Mouse (Mus musculus): ENCODE data around the gene Gna12. TPM values are rescaled to one million over a fixed set of nuclear protein-coding genes. Genes with fewer than 3 reads are reported as not detected.
A peak's percentile ranks its signal among the peaks of the same experiment; 100 is the strongest.

The Gna12 gene
- total RNA-seq (2021) = 10 to 100 TPM; 72.1 to 76.6 TPM

DNA sequence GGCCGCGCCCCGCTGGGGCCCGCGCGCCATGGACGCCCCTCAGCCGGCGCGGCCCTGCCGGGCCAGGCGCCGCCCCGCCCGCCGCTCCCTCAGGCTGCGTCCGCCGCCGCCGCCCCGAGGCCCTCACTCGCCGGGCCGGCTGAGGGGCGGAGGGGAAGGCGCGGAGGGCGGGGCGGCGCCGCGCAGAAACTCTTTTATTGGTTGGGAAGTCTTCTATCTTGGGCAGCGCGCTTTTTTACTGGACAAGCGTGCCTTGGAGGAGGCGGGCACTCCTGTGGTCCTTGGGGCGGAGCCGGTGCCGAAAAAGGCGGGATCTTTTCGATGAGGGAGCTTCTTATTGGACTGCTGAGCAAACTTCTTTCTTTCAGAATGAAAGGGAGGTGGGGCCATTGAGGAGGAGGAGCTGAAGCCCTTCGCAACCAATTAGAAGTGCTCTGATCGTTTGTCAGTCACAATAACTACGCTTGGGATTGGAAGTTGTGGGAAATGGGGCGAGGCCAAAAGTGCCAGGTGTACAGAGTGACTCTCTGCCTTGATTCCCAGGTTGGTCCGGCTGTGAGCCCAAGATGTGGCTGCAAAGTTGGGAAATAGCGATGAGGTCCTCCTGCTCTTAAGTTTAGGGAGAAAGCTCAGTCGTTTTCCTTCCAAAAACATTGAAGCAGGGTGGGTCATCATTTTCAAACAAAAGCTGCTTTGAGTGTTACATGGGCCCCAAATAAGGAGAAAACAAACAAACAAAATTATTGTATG lies at the start of gene Gna12:
TSS of gene Gna12 (minus strand) at position 118 of the 750 bp plus-strand sequence.
- peak; percentile 95 to 100 for DNase-seq (ENCODE audit: low spot score in 2 of 2)
- intact Hi-C loops (cut with DNase I) = no loop called here

- intact Hi-C loops (cut with DNase I) = no loop called here
- no peak for DNase-seq (ENCODE audit: low spot score in 2 of 2)
Measured at GRCm38 (mm10) chr5:140878644-140879043, 48.4 kb upstream of the Gna12 start.

GRCm38 (mm10) chr5:140873736-140874307 lies 43.6 kb upstream of the Gna12 start:
- intact Hi-C loops (cut with DNase I) = loop anchor here (5.0 kb wide), 1 partner anchor 88 kb away; no protein-coding TSS in a partner anchor
- no peak for DNase-seq (ENCODE audit: low spot score in 2 of 2)

GRCm38 (mm10) chr5:140873039-140873551 lies 42.9 kb upstream of the Gna12 start:
- intact Hi-C loops (cut with DNase I) = loop anchor here (5.0 kb wide), 1 partner anchor 89 kb away; no protein-coding TSS in a partner anchor

DNA sequence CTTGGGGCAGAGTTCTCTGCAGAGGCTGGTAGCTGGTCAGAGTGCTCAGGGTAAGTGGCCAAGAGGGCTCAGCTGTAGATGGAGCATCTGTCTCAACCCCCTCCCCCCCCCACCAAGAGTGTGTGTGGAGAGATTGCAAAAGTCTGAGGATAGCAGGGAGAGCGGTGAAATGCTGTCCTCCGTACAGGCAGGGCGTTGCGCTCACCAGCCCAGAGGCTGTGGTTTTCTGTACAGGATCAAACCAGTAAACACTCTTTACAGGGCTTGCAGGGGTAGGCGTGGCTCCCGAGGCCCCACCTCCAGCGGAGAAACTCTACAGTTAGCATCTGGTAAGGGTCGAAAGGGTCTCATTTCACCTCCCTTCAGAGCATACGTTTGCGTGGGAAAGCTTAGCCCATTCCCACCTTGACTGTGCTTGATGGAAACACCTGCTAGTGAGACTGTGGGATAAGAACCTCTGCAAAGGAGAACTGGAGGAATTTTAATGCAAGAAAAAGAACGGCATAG lies 42.4 kb upstream of the Gna12 start:
- intact Hi-C loops (cut with DNase I) = loop anchor here (5.0 kb wide), 1 partner anchor 90 kb away; no protein-coding TSS in a partner anchor
- no peak for DNase-seq (ENCODE audit: low spot score in 2 of 2)

More at GRCm38 (mm10) chr5:140873039-140873551, 42.9 kb upstream of the Gna12 start:
- peak; percentile 21 to 62 for DNase-seq (ENCODE audit: low spot score in 2 of 2)

- intact Hi-C loops (cut with DNase I) = loop anchor here (5.0 kb wide), 1 partner anchor 91 kb away; no protein-coding TSS in a partner anchor
- no peak for DNase-seq (ENCODE audit: low spot score in 2 of 2)
Measured at GRCm38 (mm10) chr5:140871241-140871640, 41.0 kb upstream of the Gna12 start.

- intact Hi-C loops (cut with DNase I) = loop anchor here (5.0 kb wide), 1 partner anchor 208 kb away; no protein-coding TSS in a partner anchor
- DNase-seq (ENCODE audit: low spot score in 2 of 2) = peak; percentile 74 to 77
Measured at GRCm38 (mm10) chr5:140869034-140869433, 38.8 kb upstream of the Gna12 start.

GRCm38 (mm10) chr5:140859730-140860129 lies 29.5 kb upstream of the Gna12 start:
- no peak for DNase-seq (ENCODE audit: low spot score in 2 of 2)
- intact Hi-C loops (cut with DNase I) = no loop called here

GRCm38 (mm10) chr5:140858335-140858734 lies 28.1 kb upstream of the Gna12 start:
- no peak for DNase-seq (ENCODE audit: low spot score in 2 of 2)
- intact Hi-C loops (cut with DNase I) = no loop called here

GRCm38 (mm10) chr5:140857432-140858154 lies 27.4 kb upstream of the Gna12 start:
- DNase-seq (ENCODE audit: low spot score in 2 of 2) = no peak
- intact Hi-C loops (cut with DNase I) = no loop called here

GRCm38 (mm10) chr5:140855909-140856530 lies 25.8 kb upstream of the Gna12 start:
- intact Hi-C loops (cut with DNase I) = no loop called here
- DNase-seq (ENCODE audit: low spot score in 2 of 2) = no peak

- intact Hi-C loops (cut with DNase I) = no loop called here
- DNase-seq (ENCODE audit: low spot score in 2 of 2) = no peak
Measured at GRCm38 (mm10) chr5:140854700-140855099, 24.5 kb upstream of the Gna12 start.

DNA sequence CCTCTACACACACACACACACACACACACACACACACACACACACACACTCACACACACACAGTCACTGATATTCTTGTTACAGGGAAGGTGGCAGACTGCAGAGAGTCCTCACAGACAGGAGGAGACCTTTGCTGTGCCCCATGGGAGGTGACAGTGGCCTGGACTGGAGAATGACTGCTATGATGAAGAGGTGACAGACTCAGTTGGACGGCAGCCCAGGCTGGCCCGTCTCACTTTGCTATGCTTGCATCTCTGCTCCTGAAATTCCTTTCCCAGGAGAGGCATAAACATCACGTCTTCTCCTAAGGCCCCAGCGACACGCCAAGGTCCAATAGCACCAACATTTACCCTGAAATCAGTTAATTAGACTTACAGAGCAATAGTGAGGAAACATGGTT lies 23.5 kb upstream of the Gna12 start:
- intact Hi-C loops (cut with DNase I) = no loop called here
- no peak for DNase-seq (ENCODE audit: low spot score in 2 of 2)

- intact Hi-C loops (cut with DNase I) = no loop called here
- DNase-seq (ENCODE audit: low spot score in 2 of 2) = no peak
Measured at GRCm38 (mm10) chr5:140852435-140852996, 22.3 kb upstream of the Gna12 start.

- intact Hi-C loops (cut with DNase I) = loop anchor here (1.0 to 10.0 kb wide), 5 partner anchors 116 to 1600 kb away; no protein-coding TSS in a partner anchor
Measured at GRCm38 (mm10) chr5:140847300-140847729, 17.1 kb upstream of the Gna12 start.

DNA sequence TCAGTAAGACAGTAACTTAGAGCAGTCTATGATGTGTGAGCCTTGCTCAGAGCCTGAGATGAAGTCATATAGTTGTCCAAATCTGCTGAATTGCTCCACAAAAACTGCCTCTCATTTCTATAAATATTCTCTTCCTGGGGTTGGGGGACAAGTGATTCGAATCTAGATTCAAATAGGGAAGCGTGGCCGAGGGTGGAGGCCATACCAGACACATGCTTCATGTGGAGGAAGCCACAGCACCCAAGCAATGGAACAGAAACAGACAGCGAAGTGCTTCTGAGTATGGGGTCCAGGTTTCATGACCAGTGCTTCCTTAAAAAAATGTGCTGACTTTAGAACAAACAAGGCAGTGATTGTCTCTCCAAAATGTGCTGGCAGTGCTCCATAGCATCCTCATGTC lies 11.7 kb upstream of the Gna12 start:
- no peak for DNase-seq (ENCODE audit: low spot score in 2 of 2)
- intact Hi-C loops (cut with DNase I) = loop anchor here (10.0 kb wide), 1 partner anchor 393 kb away; no protein-coding TSS in a partner anchor

More at GRCm38 (mm10) chr5:140847300-140847729, 17.1 kb upstream of the Gna12 start:
- DNase-seq (ENCODE audit: low spot score in 2 of 2) = peak; percentile 54 to 63

- DNase-seq (ENCODE audit: low spot score in 2 of 2) = no peak
- intact Hi-C loops (cut with DNase I) = no loop called here
Measured at GRCm38 (mm10) chr5:140831064-140831431, 817 bp upstream of the Gna12 start.

- peak in 1 of 2 experiments; percentile 27 for DNase-seq (ENCODE audit: low spot score in 2 of 2)
- intact Hi-C loops (cut with DNase I) = loop anchor here (5.0 kb wide), 3 partner anchors 38 to 78 kb away; no protein-coding TSS in a partner anchor
Measured at GRCm38 (mm10) chr5:140829911-140830294, 328 bp downstream of the Gna12 start.
